Mouse (Mus musculus) bone marrow macrophage, adult 2 months (primary cell): ENCODE results near the gene Nags. TPM values are rescaled to one million over a fixed set of nuclear protein-coding genes. Genes with fewer than 3 reads are reported as not detected.

ENCODE experiments used
- H3K27ac ChIP-seq: 2 replicates; pipeline ENCODE4 v1.5.1; 2012; ENCODE audit warnings: low read depth, low read length; ENCODE audit not compliant: insufficient read depth
- H3K4me1 ChIP-seq: 2 replicates; pipeline ENCODE4 v1.6.1; 2012; ENCODE audit warnings: low read length; ENCODE audit not compliant: control insufficient read depth, insufficient read depth
- H3K4me3 ChIP-seq: 2 replicates; pipeline ENCODE4 v1.5.1; 2012; ENCODE audit warnings: mild to moderate bottlenecking, low read length, moderate library complexity; ENCODE audit not compliant: insufficient read depth
- CTCF ChIP-seq: IDR thresholded peaks from 2 replicates; pipeline ENCODE4 v1.5.1; 2012; ENCODE audit warnings: low read depth, mild to moderate bottlenecking, low read length, moderate library complexity
- POLR2A ChIP-seq: IDR thresholded peaks from 2 replicates; pipeline ENCODE4 v1.6.1; 2012; ENCODE audit warnings: mild to moderate bottlenecking, low read depth, low read length, borderline replicate concordance
- polyA plus RNA-seq: library from polyadenylated mRNA; stranded (reverse); fragments of >200 nt; gene quantifications from 2 replicates; pipeline ENCODE4 v1.2.4, GENCODE M21; 2012; ENCODE audit not compliant: missing spikeins, insufficient read depth, insufficient read length

The Nags gene
- not detected in 2 replicates for polyA plus RNA-seq

DNA sequence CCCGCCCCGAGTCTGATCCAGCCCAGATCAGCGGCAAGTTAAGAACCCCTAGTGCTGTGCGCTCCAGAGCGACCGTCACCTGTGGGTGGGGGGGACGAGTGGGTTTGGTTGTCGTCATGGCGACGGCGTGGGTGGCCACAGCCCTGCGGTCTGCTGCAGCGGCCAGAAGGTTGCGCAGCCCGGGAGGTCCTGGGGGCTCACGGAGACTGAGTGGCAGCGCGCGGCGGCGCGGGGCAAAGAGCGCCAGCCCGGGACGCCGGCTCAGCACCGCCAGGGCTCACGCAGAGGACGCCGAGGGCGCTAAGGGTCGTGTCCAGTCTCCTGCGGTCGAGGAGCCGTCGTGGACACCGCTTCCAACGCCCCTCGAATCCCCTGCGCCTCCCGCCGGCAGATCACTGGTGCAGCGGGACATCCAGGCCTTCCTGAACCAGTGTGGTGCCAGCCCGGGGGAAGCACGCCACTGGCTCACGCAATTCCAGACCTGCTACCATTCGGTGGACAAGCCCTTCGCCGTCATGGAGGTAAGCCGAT, at the start of gene Nags:
Gene Nags, plus strand, starts transcription at position 43 of the 531 bp plus-strand sequence.
- H3K27ac ChIP-seq: no peak within 1 kb of the TSS
- H3K4me1 ChIP-seq: no peaks in the 10 kb centered on the region
- H3K4me3 ChIP-seq: peak within 1 kb of the TSS; percentile 15

DNA sequence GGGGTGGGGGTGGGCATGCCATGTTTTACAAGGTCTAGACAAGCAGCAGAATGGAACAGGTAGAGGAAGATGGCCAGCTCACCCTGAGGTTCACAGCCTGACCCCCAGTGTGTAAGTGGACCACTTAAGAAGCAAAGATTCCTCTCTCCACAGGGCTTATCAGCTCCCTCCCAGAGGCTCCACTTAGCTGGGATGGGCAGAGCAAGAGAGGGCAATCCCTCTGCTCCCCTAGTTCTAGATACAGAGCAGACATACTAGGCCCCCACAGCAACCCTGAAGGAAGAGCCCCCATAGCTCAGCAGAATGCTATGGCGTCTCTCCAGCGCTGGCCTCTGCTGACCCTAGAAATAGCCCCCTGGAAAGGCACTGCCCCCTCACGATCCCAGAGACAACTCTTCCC, 49.6 kb upstream of the Nags start:
- H3K4me1 ChIP-seq: peaks cover 6% of the 10 kb centered on the region
- TF ChIP-seq POLR2A (no peak), CTCF (no peak)
- H3K27ac ChIP-seq: no peak overlapping the region
- no peak overlapping the region for H3K4me3 ChIP-seq

More for the DNA sequence above, at the start of gene Nags:
- TF ChIP-seq POLR2A: no peak
- TF ChIP-seq CTCF: no peak

GRCm38 (mm10) chr11:102096446-102096845, 48.9 kb upstream of the Nags start:
- peaks cover 6% of the 10 kb centered on the region for H3K4me1 ChIP-seq
- H3K27ac ChIP-seq: no peak overlapping the region
- no peak for TF ChIP-seq POLR2A
- no peak for TF ChIP-seq CTCF
- H3K4me3 ChIP-seq: no peak overlapping the region

DNA sequence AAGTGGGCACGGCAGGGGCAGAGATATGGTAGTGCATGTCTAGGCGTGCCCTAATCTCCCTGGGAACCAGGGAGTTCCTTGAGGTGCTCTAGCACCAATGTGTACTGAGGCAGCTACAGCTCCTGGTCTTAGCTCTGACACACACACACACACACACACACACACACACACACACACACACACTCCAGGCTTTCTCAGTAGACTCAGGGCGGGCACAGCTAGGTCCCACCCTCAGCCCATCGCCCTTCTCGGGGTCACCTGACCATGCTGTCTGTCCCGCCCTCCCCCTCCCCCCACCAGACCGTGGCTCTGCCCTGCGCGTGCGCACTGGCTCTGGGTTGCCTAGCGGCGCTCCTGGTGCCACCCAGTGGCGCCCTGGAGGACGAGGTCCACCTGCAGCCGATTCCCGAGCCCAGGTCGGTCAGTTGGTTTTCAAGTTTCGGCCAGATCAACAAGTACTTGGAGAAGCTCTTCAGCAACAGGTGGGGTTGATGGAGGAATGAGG, 48.4 kb upstream of the Nags start:
- H3K4me1 ChIP-seq: peaks cover 6% of the 10 kb centered on the region
- no peak overlapping the region for H3K27ac ChIP-seq
- TF ChIP-seq CTCF (peak; percentile 28; the same call in 1 of the 2 replicates), POLR2A (no peak)
- H3K4me3 ChIP-seq: peak overlapping the region; percentile 39

- TF ChIP-seq POLR2A: no peak
- Histone ChIP-seq H3K4me1 (peaks cover 6% of the 10 kb centered on the region), H3K27ac (no peak within 1 kb of the TSS), H3K4me3 (no peak within 1 kb of the TSS)
Observed at GRCm38 (mm10) chr11:102101219-102101618, 44.1 kb upstream of the Nags start, which contains the start of gene Ppy. TSS of gene Ppy (minus strand) at chr11:102101319.

GRCm38 (mm10) chr11:102102485-102103258, 42.6 kb upstream of the Nags start:
- H3K27ac ChIP-seq: no peak overlapping the region
- TF ChIP-seq POLR2A (no peak), CTCF (peak; percentile 93)
- H3K4me3 ChIP-seq: no peak overlapping the region
- H3K4me1 ChIP-seq: no peaks in the 10 kb centered on the region

DNA sequence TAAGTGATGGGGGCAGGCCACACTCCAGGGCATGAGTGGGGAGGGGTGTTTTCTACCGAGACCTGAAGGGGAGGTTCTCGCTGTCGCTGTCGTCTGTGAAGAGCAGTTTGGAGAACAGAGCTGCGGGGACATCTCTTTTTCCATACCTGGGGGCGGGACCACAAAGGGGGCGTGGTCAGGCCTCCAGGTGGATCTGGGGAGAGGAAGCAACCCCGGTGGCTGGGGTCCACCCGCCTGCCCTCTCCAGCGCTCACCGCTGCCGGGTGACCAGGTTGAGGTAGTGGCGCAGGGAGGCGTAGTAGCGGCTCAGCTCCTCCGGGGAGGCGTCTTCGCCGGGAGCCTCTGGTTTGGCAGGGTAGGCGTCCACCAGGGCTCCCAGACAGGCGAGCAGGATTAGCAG, 38.4 kb upstream of the Nags start:
- no peaks in the 10 kb centered on the region for H3K4me1 ChIP-seq
- TF ChIP-seq CTCF (no peak), POLR2A (no peak)
- no peak overlapping the region for H3K27ac ChIP-seq
- H3K4me3 ChIP-seq: no peak overlapping the region

DNA sequence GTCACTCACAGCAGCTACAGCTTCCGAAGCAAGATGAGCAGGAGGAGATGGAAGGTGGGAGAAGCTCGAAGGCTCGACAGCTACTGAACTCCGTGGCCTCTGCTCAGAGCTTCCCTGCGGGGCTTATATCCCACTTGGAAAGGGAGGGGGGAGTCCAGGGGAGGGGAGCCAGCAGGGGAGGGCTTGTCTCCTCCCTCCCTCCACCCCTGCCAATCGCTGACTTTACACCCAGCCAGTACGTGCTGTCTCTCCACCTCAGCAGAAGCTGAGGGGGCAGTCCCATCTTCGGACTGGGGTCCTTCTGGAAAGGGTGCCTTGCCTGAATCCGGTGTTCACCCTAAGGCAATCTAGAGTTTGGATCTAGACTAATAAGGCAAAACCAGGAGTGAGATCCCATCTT, 37.6 kb upstream of the Nags start, which contains the start of gene Pyy:
Gene Pyy, minus strand, starts transcription at position 101 of the 400 bp plus-strand sequence.
- Histone ChIP-seq H3K4me1 (no peaks in the 10 kb centered on the region), H3K4me3 (no peak within 1 kb of the TSS)
- no peak for TF ChIP-seq POLR2A
- no peak for TF ChIP-seq CTCF

DNA sequence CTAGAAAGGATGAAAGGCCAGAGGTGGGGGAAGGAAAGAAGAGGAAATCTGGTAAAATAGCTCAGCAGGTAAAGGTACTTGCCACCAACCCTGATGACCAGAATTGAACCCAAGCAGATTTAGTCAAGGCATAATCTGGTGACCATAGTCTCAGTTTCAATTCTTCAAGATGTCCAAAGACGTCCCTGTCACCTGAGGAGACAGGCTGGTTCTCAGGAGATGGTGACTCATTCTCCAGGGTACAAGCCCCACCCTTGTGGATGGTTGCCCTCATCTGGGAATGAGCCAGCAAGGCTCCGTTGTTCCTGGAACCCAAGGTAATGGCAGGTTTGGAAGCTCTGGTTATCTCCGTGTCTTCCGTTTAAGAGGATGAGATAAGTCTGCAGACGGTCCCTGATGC, 33.7 kb upstream of the Nags start:
- Histone ChIP-seq H3K27ac (no peak overlapping the region), H3K4me1 (no peaks in the 10 kb centered on the region), H3K4me3 (no peak overlapping the region)
- no peak for TF ChIP-seq CTCF
- TF ChIP-seq POLR2A: no peak

More for the DNA sequence above, 37.6 kb upstream of the Nags start, which contains the start of gene Pyy:
- no peak within 1 kb of the TSS for H3K27ac ChIP-seq

DNA sequence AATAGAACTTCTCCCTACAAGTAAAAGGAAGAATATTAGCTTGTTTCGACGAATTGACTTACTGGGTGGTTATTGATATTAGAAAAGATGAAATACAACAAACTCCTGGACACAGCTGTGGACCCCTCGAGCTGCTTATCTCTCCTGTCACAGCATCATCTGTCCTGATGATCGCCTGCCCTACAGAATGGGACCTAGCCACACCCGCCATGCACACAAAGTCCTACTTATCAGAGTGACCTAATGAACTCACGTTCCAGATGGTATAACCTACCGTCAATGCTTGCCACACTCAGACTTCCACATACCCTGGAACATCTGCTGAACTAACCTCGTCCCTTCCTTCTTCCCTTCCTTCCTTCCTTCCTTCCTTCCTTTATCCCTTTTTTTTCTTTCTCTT, 29.1 kb upstream of the Nags start:
- Histone ChIP-seq H3K4me1 (no peaks in the 10 kb centered on the region), H3K4me3 (no peak overlapping the region), H3K27ac (no peak overlapping the region)
- TF ChIP-seq POLR2A: no peak
- TF ChIP-seq CTCF: no peak

- H3K27ac ChIP-seq: no peak overlapping the region
- H3K4me1 ChIP-seq: no peaks in the 10 kb centered on the region
- H3K4me3 ChIP-seq: no peak overlapping the region
- no peak for TF ChIP-seq CTCF
- no peak for TF ChIP-seq POLR2A
Observed at GRCm38 (mm10) chr11:102117386-102117785, 27.9 kb upstream of the Nags start.
